Mouse (Mus musculus) ES-Bruce4 (cell line): ENCODE measurements around the gene E130218I03Rik.

Source experiments
- CTCF ChIP-seq: IDR thresholded peaks from one replicate; pipeline ENCODE4 v1.8.1; 2011; ENCODE audit warnings: low read depth, low read length
- POLR2A ChIP-seq: IDR thresholded peaks from one replicate; pipeline ENCODE4 v1.8.1; 2011; ENCODE audit warnings: low read length; ENCODE audit not compliant: insufficient read depth

DNA sequence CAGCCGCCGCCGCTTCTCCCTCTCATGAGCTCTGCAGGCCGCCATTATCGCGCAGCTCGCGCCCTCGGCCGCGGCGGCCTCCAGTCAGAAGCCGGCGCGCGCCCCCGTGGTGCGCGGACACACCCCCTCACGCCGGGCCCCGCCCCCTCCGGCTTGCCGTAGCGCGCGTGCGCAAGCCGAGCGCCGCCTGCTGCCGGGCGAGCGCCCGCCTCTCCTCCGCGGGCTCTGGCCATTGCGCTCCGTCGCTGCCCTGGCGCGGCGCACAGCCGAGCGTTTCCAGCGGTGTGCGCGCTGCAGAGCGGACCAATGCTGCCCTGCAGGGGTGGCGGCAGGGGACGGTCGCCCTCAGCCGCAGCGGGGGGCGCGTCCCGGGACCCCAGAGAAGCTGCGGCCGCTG, 43.7 kb downstream of the E130218I03Rik start:
- TF ChIP-seq POLR2A (peak; percentile 76), CTCF (no peak)
